ENCODE assay signal across 8 mouse cellular contexts in the genomic region with DNA sequence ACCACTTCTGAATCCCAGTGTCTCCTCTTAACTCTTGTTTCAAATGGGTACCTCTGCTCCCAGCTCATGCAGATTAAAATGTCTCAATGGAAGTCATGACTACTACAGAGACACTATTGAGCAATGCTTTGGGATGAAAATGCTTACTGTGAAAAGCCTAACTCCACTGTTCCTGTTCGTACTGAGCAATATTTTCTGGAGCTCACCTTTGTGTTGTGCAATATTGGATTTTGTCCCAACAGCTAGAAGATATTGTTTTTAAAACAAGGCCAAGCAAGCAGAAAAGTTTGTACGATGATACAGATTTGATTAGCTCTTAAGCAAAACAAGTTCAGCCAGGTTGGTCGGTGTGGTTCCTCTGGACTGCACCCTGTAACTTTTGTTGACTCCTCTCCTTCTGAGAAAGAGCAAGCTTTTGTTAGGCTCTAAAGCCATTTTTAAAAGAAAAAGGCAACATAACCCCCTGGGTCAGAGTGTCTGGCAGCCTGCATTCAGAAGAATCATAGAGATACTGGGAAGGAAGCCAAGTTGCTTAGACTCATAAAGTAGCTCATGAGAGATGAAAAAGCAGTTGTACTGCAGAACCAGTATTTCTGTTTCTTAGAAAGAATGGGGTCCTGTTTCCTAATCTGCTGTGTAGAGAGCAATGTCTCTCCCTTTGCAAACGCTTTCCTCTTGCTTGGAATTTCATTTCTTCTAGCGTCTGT.
DNase-seq lines count a peak whose midpoint lies in the region; ATAC-seq and TF ChIP-seq lines count a peak whose summit lies in the region.

No protein-coding gene starts in this region.

- no peak for ATAC-seq in intestine, embryonic 14.5 days (replicated peaks; ENCODE audit: low FRiP score, low TSS enrichment, low read depth)
- no peak for ATAC-seq in intestine, postnatal 0 days
- ATAC-seq in limb, embryonic 14.5 days (ENCODE audit: low FRiP score, low read depth) = peak; percentile 75

- H3K36me3 ChIP-seq in intestine, embryonic 14.5 days (ENCODE audit: control insufficient read depth, insufficient read depth, low read length) = no peaks in the 10 kb centered on the region
- no peaks in the 10 kb centered on the region for H3K36me3 ChIP-seq in intestine, postnatal 0 days (ENCODE audit: control insufficient read depth, insufficient read depth)
- H3K36me3 ChIP-seq in MEL (ENCODE audit: control insufficient read depth in 1 of 2, insufficient read depth in 2 of 2, low read length in 2 of 2) = no peaks in the 10 kb centered on the region
- no peaks in the 10 kb centered on the region for H3K36me3 ChIP-seq in limb, embryonic 14.5 days (ENCODE audit: control insufficient read depth, insufficient read depth, low read length)

- no peaks in the 10 kb centered on the region for H3K79me2 ChIP-seq in MEL (ENCODE audit: control insufficient read depth, insufficient read depth, low read length, poor library complexity)

- TF ChIP-seq RAD21 in MEL (IDR thresholded peaks at IDR 0.05; ENCODE audit: low read depth, low read length) = no peak

- no peak overlapping the region for H3K4me2 ChIP-seq in intestine, embryonic 14.5 days (ENCODE audit: low read length)
- H3K4me2 ChIP-seq in intestine, postnatal 0 days (replicated peaks; ENCODE audit: low read depth) = no peak overlapping the region
- no peak overlapping the region for H3K4me2 ChIP-seq in limb, embryonic 14.5 days (replicated peaks; ENCODE audit: low read depth, low read length, severe bottlenecking)

- peak overlapping the region; percentile 1; the same call in 1 of the 2 replicates for H3K27ac ChIP-seq in intestine, embryonic 14.5 days (ENCODE audit: low read depth)
- no peak overlapping the region for H3K27ac ChIP-seq in intestine, postnatal 0 days (ENCODE audit: low read depth, low read length)
- H3K27ac ChIP-seq in MEL (ENCODE audit: control insufficient read depth, low read depth, low read length) = no peak overlapping the region
- peak overlapping the region; percentile 34; the same call in 1 of the 2 replicates for H3K27ac ChIP-seq in embryonic fibroblast, embryonic 13.5 days (ENCODE audit: insufficient read depth, low read length)
- H3K27ac ChIP-seq in limb, embryonic 14.5 days (replicated peaks; ENCODE audit: low read depth, low read length) = peak overlapping the region; percentile 63

- no peak for TF ChIP-seq CTCF in intestine, postnatal 0 days (IDR thresholded peaks at IDR 0.05; ENCODE audit: low read depth)
- TF ChIP-seq CTCF in MEL (IDR thresholded peaks at IDR 0.05 in 2 of 3, conservative IDR thresholded peaks at IDR 0.05 in 1 of 3; ENCODE audit: control insufficient read depth in 1 of 3, insufficient read depth in 1 of 3, low read depth in 2 of 3, low read length in 3 of 3, poor library complexity in 1 of 3, severe bottlenecking in 1 of 3) = no peak
- TF ChIP-seq CTCF in embryonic fibroblast, embryonic 13.5 days (IDR thresholded peaks at IDR 0.05; ENCODE audit: borderline replicate concordance, insufficient read depth, low read length) = no peak

- no peak for DNase-seq in intestine, embryonic 14.5 days (ENCODE audit: low spot score)
- DNase-seq in MEL (ENCODE audit: low read depth, low spot score) = peak; percentile 12
- peak; percentile 93 for DNase-seq in limb, embryonic 14.5 days (ENCODE audit: low spot score)
- no peak for DNase-seq in retina, postnatal 1 day
- no peak for DNase-seq in left cerebral cortex, adult 8-10 months (ENCODE audit: low spot score in 2 of 2)
- no peak for DNase-seq in spleen, postnatal 36 days (ENCODE audit: low spot score in 2 of 2)

- 47% methylated on average over 5 of the region's 5 CpGs for WGBS in intestine, embryonic 14.5 days
- WGBS in intestine, postnatal 0 days = 40% methylated on average over 5 of the region's 5 CpGs
- WGBS in limb, embryonic 14.5 days = 32% methylated on average over 5 of the region's 5 CpGs

- no peaks in the 10 kb centered on the region for H3K4me1 ChIP-seq in intestine, embryonic 14.5 days (replicated peaks; ENCODE audit: control insufficient read depth, insufficient read depth, low read length)
- no peaks in the 10 kb centered on the region for H3K4me1 ChIP-seq in intestine, postnatal 0 days (replicated peaks; ENCODE audit: control insufficient read depth, insufficient read depth, low read length)
- H3K4me1 ChIP-seq in MEL (ENCODE audit: control insufficient read depth in 1 of 2, insufficient read depth in 2 of 2, low read length in 2 of 2) = no peaks in the 10 kb centered on the region
- H3K4me1 ChIP-seq in embryonic fibroblast, embryonic 13.5 days (ENCODE audit: control insufficient read depth, insufficient read depth, low read length) = no peaks in the 10 kb centered on the region
- peaks cover 2% of the 10 kb centered on the region; the same call in 1 of the 2 replicates for H3K4me1 ChIP-seq in limb, embryonic 14.5 days (ENCODE audit: control insufficient read depth, insufficient read depth, low read length)

- no peak for TF ChIP-seq POLR2A in MEL (IDR thresholded peaks at IDR 0.05; ENCODE audit: control insufficient read depth in 1 of 2, insufficient read depth in 1 of 2, low read depth in 1 of 2, low read length in 2 of 2, poor library complexity in 1 of 2)
- no peak for TF ChIP-seq POLR2A in embryonic fibroblast, embryonic 13.5 days (IDR thresholded peaks at IDR 0.05; ENCODE audit: low read depth, low read length)
- no peak for TF ChIP-seq POLR2A in limb, embryonic 14.5 days (IDR thresholded peaks at IDR 0.05; ENCODE audit: borderline replicate concordance, extremely low read depth, insufficient read depth, insufficient read length)

- no peak for TF ChIP-seq EP300 in MEL (IDR thresholded peaks at IDR 0.05; ENCODE audit: low read depth in 1 of 2, low read length in 2 of 2)

- no peaks in the 10 kb centered on the region for H3K27me3 ChIP-seq in intestine, embryonic 14.5 days (replicated peaks; ENCODE audit: control insufficient read depth, insufficient read depth, low read length)
- no peaks in the 10 kb centered on the region for H3K27me3 ChIP-seq in intestine, postnatal 0 days (replicated peaks; ENCODE audit: control insufficient read depth, insufficient read depth, low read length)
- no peaks in the 10 kb centered on the region for H3K27me3 ChIP-seq in MEL (ENCODE audit: control insufficient read depth in 1 of 2, insufficient read depth in 2 of 2, low read length in 2 of 2)
- H3K27me3 ChIP-seq in limb, embryonic 14.5 days (ENCODE audit: control insufficient read depth, insufficient read depth, low read length) = no peaks in the 10 kb centered on the region

- H3K9ac ChIP-seq in intestine, embryonic 14.5 days (ENCODE audit: low read length) = no peak overlapping the region
- H3K9ac ChIP-seq in intestine, postnatal 0 days (ENCODE audit: low read depth, low read length) = no peak overlapping the region
- no peak overlapping the region for H3K9ac ChIP-seq in MEL (ENCODE audit: control insufficient read depth, low read depth, low read length, poor library complexity, severe bottlenecking)
- H3K9ac ChIP-seq in limb, embryonic 14.5 days (ENCODE audit: low read depth, low read length, severe bottlenecking) = no peak overlapping the region

- H3K9me3 ChIP-seq in intestine, embryonic 14.5 days (ENCODE audit: control insufficient read depth, low read length) = no peaks in the 10 kb centered on the region
- no peaks in the 10 kb centered on the region for H3K9me3 ChIP-seq in intestine, postnatal 0 days (ENCODE audit: control insufficient read depth)
- H3K9me3 ChIP-seq in MEL (replicated peaks; ENCODE audit: insufficient read depth, low read length) = no peaks in the 10 kb centered on the region
- H3K9me3 ChIP-seq in limb, embryonic 14.5 days (ENCODE audit: control insufficient read depth, low read length) = no peaks in the 10 kb centered on the region

- H3K4me3 ChIP-seq in intestine, embryonic 14.5 days (ENCODE audit: low read depth, low read length) = no peak overlapping the region
- H3K4me3 ChIP-seq in intestine, postnatal 0 days (ENCODE audit: low read depth, low read length) = no peak overlapping the region
- H3K4me3 ChIP-seq in MEL (ENCODE audit: control insufficient read depth in 1 of 2, insufficient read depth in 1 of 2, low read depth in 2 of 2, low read length in 2 of 2) = no peak overlapping the region
- no peak overlapping the region for H3K4me3 ChIP-seq in embryonic fibroblast, embryonic 13.5 days (ENCODE audit: insufficient read depth, low read length)
- H3K4me3 ChIP-seq in limb, embryonic 14.5 days (replicated peaks; ENCODE audit: low read length) = no peak overlapping the region

TF ChIP-seq in MEL, 35 proteins besides CTCF, POLR2A, EP300 and RAD21:
- TF ChIP-seq POLR2AphosphoS2 (IDR thresholded peaks at IDR 0.05; ENCODE audit: low read length) (no peak), TBP (IDR thresholded peaks at IDR 0.05; ENCODE audit: low read depth, low read length) (no peak), BHLHE40 (IDR thresholded peaks at IDR 0.05; ENCODE audit: borderline replicate concordance, low read depth, low read length) (no peak), GABPA (IDR thresholded peaks at IDR 0.05; ENCODE audit: low read depth, low read length) (no peak), USF2 (IDR thresholded peaks at IDR 0.05; ENCODE audit: borderline replicate concordance in 1 of 2, insufficient read depth in 1 of 2, low read depth in 1 of 2, low read length in 2 of 2) (no peak), CHD2 (IDR thresholded peaks at IDR 0.05; ENCODE audit: low read length) (no peak), JUND (IDR thresholded peaks at IDR 0.05; ENCODE audit: low read depth, low read length) (no peak), MXI1 (IDR thresholded peaks at IDR 0.05; ENCODE audit: low read depth, low read length) (no peak), ZNF384 (IDR thresholded peaks at IDR 0.05; ENCODE audit: low read depth, low read length) (no peak), MAX (IDR thresholded peaks at IDR 0.05; ENCODE audit: low read length) (no peak), GATA1 (IDR thresholded peaks at IDR 0.05; ENCODE audit: low read depth, low read length) (no peak), MYB (IDR thresholded peaks at IDR 0.05; ENCODE audit: low read depth, low read length) (no peak)
TF ChIP-seq in MEL: peak in this region for 0.

Comparison
In these comparisons a context has a peak if more than half of its experiments do, and no peak if none do; other contexts are left out.
1. H3K27ac ChIP-seq: peak in intestine, embryonic 14.5 days (single experiment), embryonic fibroblast, embryonic 13.5 days (single experiment) and limb, embryonic 14.5 days (single experiment); none in intestine, postnatal 0 days (single experiment) and MEL (single experiment).
2. DNase-seq: peak in MEL (single experiment) and limb, embryonic 14.5 days (single experiment); none in intestine, embryonic 14.5 days (single experiment), retina, postnatal 1 day (single experiment), left cerebral cortex, adult 8-10 months (0 of 2) and spleen, postnatal 36 days (0 of 2).